Mouse (Mus musculus): ENCODE results near the gene Tmem211.

DNA sequence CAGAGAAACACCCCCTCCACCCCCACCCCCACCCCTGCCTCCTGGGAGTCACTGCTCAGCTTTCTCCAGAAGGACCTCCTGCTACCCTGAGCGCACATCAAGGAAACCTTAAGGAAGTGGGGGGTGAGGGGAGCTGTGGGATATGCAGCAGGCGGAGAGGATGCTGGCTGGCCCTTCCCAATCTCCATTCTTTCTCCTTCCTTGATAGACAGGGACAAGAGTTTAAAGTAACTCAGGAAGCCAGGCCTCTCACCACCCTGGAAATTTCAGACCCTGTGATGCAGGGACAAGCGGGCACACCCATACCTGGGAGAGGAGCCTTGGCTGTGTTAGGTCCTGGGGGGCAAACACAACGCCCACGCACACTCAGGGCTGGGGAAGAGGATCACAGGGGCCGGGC is 16.4 kb upstream of the Tmem211 start:
- no peak for TF ChIP-seq CTCF (conservative IDR thresholded peaks at IDR 0.05; ENCODE audit: low read length)
- no peak for TF ChIP-seq NANOG (IDR thresholded peaks at IDR 0.05; ENCODE audit: borderline replicate concordance, low read length)

All from E14TG2a.4 (cell line).